Mouse (Mus musculus): Measurements from ENCODE around the gene Sema4b. TPM values are rescaled to one million over a fixed set of nuclear protein-coding genes. Genes with fewer than 3 reads are reported as not detected.
A peak's percentile ranks its signal among the peaks of the same experiment; 100 is the strongest.

The Sema4b gene
- total and polyA plus RNA-seq, 2 experiments from 2014 or later: 11.7 to 17.5 TPM

- peak overlapping the region; percentile 79; the same call in 1 of the 2 replicates for H3K9ac ChIP-seq (replicated peaks; ENCODE audit: low read depth, low read length)
- H3K36me3 ChIP-seq (replicated peaks; ENCODE audit: control insufficient read depth, insufficient read depth, low read length): no peaks in the 10 kb centered on the region
- H3K27me3 ChIP-seq (ENCODE audit: control insufficient read depth, insufficient read depth, low read length): no peaks in the 10 kb centered on the region
- no peaks in the 10 kb centered on the region for H3K9me3 ChIP-seq (replicated peaks; ENCODE audit: control insufficient read depth, low read length)
- ATAC-seq (ENCODE audit: insufficient read depth, low read depth) (no peak), DNase-seq (ENCODE audit: low spot score) (no peak)
- peak overlapping the region; percentile 89 for H3K4me2 ChIP-seq (ENCODE audit: low read depth, low read length)
- peak overlapping the region; percentile 83 for H3K4me3 ChIP-seq (ENCODE audit: low read depth, low read length)
- peaks cover 17% of the 10 kb centered on the region; the same call in 1 of the 2 replicates for H3K4me1 ChIP-seq (ENCODE audit: control insufficient read depth, insufficient read depth)
- no peak overlapping the region for H3K27ac ChIP-seq (ENCODE audit: low read depth)
- 50% methylated on average over 6 of the region's 6 CpGs for WGBS
- TF ChIP-seq CTCF (IDR thresholded peaks at IDR 0.05; ENCODE audit: low read depth) (no peak), EP300 (IDR thresholded peaks at IDR 0.05; ENCODE audit: low read depth) (no peak)
Observed at GRCm38 (mm10) chr7:80199286-80199685, 12.6 kb downstream of the Sema4b start.

- Histone ChIP-seq H3K36me3 (replicated peaks; ENCODE audit: control insufficient read depth, insufficient read depth, low read length) (no peaks in the 10 kb centered on the region), H3K9ac (replicated peaks; ENCODE audit: low read depth, low read length) (no peak overlapping the region), H3K4me2 (ENCODE audit: low read depth, low read length) (no peak overlapping the region), H3K27ac (ENCODE audit: low read depth) (no peak overlapping the region), H3K4me1 (ENCODE audit: control insufficient read depth, insufficient read depth) (0 out of 2 replicates have a peak, but pooled peaks cover 14% of the 10 kb centered on the region), H3K27me3 (ENCODE audit: control insufficient read depth, insufficient read depth, low read length) (no peaks in the 10 kb centered on the region), H3K4me3 (ENCODE audit: low read depth, low read length) (no peak overlapping the region), H3K9me3 (replicated peaks; ENCODE audit: control insufficient read depth, low read length) (no peaks in the 10 kb centered on the region)
- no peak for TF ChIP-seq CTCF (IDR thresholded peaks at IDR 0.05; ENCODE audit: low read depth)
- TF ChIP-seq EP300 (IDR thresholded peaks at IDR 0.05; ENCODE audit: low read depth): no peak
- ATAC-seq (ENCODE audit: insufficient read depth, low read depth) (no peak), DNase-seq (ENCODE audit: low spot score) (no peak)
- WGBS: 81% methylated on average over 11 of the region's 11 CpGs
Observed at GRCm38 (mm10) chr7:80199851-80200587, 13.4 kb downstream of the Sema4b start.

- Histone ChIP-seq H3K4me1 (ENCODE audit: control insufficient read depth, insufficient read depth) (0 out of 2 replicates have a peak, but pooled peaks cover 14% of the 10 kb centered on the region), H3K36me3 (replicated peaks; ENCODE audit: control insufficient read depth, insufficient read depth, low read length) (no peaks in the 10 kb centered on the region), H3K9ac (replicated peaks; ENCODE audit: low read depth, low read length) (no peak overlapping the region), H3K9me3 (replicated peaks; ENCODE audit: control insufficient read depth, low read length) (no peaks in the 10 kb centered on the region), H3K27me3 (ENCODE audit: control insufficient read depth, insufficient read depth, low read length) (no peaks in the 10 kb centered on the region), H3K27ac (ENCODE audit: low read depth) (no peak overlapping the region), H3K4me2 (ENCODE audit: low read depth, low read length) (no peak overlapping the region), H3K4me3 (ENCODE audit: low read depth, low read length) (no peak overlapping the region)
- no peak for ATAC-seq (ENCODE audit: insufficient read depth, low read depth)
- DNase-seq (ENCODE audit: low spot score): no peak
- WGBS: 94% methylated on average over 6 of the region's 6 CpGs
- TF ChIP-seq EP300 (IDR thresholded peaks at IDR 0.05; ENCODE audit: low read depth) (no peak), CTCF (IDR thresholded peaks at IDR 0.05; ENCODE audit: low read depth) (0 out of 2 replicates have a peak, but pooled peaks have one; percentile 3)
Observed at GRCm38 (mm10) chr7:80200588-80200945, 13.9 kb downstream of the Sema4b start.

- H3K4me1 ChIP-seq (ENCODE audit: control insufficient read depth, insufficient read depth): 0 out of 2 replicates have a peak, but pooled peaks cover 15% of the 10 kb centered on the region
- no peak overlapping the region for H3K27ac ChIP-seq (ENCODE audit: low read depth)
- H3K9me3 ChIP-seq (replicated peaks; ENCODE audit: control insufficient read depth, low read length): no peaks in the 10 kb centered on the region
- ATAC-seq (ENCODE audit: insufficient read depth, low read depth): no peak
- TF ChIP-seq EP300 (IDR thresholded peaks at IDR 0.05; ENCODE audit: low read depth): no peak
- TF ChIP-seq CTCF (IDR thresholded peaks at IDR 0.05; ENCODE audit: low read depth): no peak
- no peak overlapping the region for H3K4me2 ChIP-seq (ENCODE audit: low read depth, low read length)
- H3K27me3 ChIP-seq (ENCODE audit: control insufficient read depth, insufficient read depth, low read length): no peaks in the 10 kb centered on the region
- H3K9ac ChIP-seq (replicated peaks; ENCODE audit: low read depth, low read length): no peak overlapping the region
- WGBS: 91% methylated on average over 5 of the region's 5 CpGs
- no peaks in the 10 kb centered on the region for H3K36me3 ChIP-seq (replicated peaks; ENCODE audit: control insufficient read depth, insufficient read depth, low read length)
- no peak for DNase-seq (ENCODE audit: low spot score)
- H3K4me3 ChIP-seq (ENCODE audit: low read depth, low read length): no peak overlapping the region
Observed at GRCm38 (mm10) chr7:80200963-80201539, 14.4 kb downstream of the Sema4b start.

GRCm38 (mm10) chr7:80201888-80202540 is 15.4 kb downstream of the Sema4b start:
- no peak for ATAC-seq (ENCODE audit: insufficient read depth, low read depth)
- Histone ChIP-seq H3K4me1 (ENCODE audit: control insufficient read depth, insufficient read depth) (peaks cover 25% of the 10 kb centered on the region), H3K4me3 (ENCODE audit: low read depth, low read length) (no peak overlapping the region), H3K27ac (ENCODE audit: low read depth) (no peak overlapping the region), H3K9me3 (replicated peaks; ENCODE audit: control insufficient read depth, low read length) (no peaks in the 10 kb centered on the region), H3K36me3 (replicated peaks; ENCODE audit: control insufficient read depth, insufficient read depth, low read length) (no peaks in the 10 kb centered on the region), H3K9ac (replicated peaks; ENCODE audit: low read depth, low read length) (no peak overlapping the region), H3K4me2 (ENCODE audit: low read depth, low read length) (no peak overlapping the region), H3K27me3 (ENCODE audit: control insufficient read depth, insufficient read depth, low read length) (no peaks in the 10 kb centered on the region)
- DNase-seq (ENCODE audit: low spot score): no peak
- 85% methylated on average over 15 of the region's 15 CpGs for WGBS
- TF ChIP-seq EP300 (IDR thresholded peaks at IDR 0.05; ENCODE audit: low read depth) (no peak), CTCF (IDR thresholded peaks at IDR 0.05; ENCODE audit: low read depth) (no peak)

Measured in heart, postnatal 0 days (tissue).